Mouse (Mus musculus) forebrain, postnatal 0 days (tissue): ENCODE results near the gene Tial1. TPM values are rescaled to one million over a fixed set of nuclear protein-coding genes. Genes with fewer than 3 reads are reported as not detected.

ENCODE experiments used
- ATAC-seq: fragments of 200-750 bp; cut with Nextera tagmentation; 2 replicates; pipeline ENCODE4 v1.8.0; 2017; ENCODE audit warnings: mild to moderate bottlenecking, moderate library complexity
- DNase-seq: peaks from one replicate; pipeline ENCODE4 v3.0.0-alpha.2; 2015
- H3K27ac ChIP-seq: fragments of 300-500 bp; sonication (generic); 2 replicates; pipeline ENCODE4 v1.5.1; 2014; ENCODE audit warnings: low read depth, mild to moderate bottlenecking, antibody characterized with exemption, low read length, moderate library complexity, mixed read lengths
- H3K27me3 ChIP-seq: fragments of 300-500 bp; sonication (generic); 2 replicates; pipeline ENCODE4 v1.6.1; 2014; ENCODE audit warnings: mild to moderate bottlenecking, low read length, mixed read lengths; ENCODE audit not compliant: insufficient read depth
- H3K36me3 ChIP-seq: fragments of 300-500 bp; sonication (generic); 2 replicates; pipeline ENCODE4 v1.6.1; 2014; ENCODE audit warnings: mild to moderate bottlenecking, moderate library complexity; ENCODE audit not compliant: insufficient read depth
- H3K4me1 ChIP-seq: fragments of 300-500 bp; sonication (generic); 2 replicates; pipeline ENCODE4 v1.6.1; 2014; ENCODE audit warnings: antibody characterized with exemption; ENCODE audit not compliant: insufficient read depth
- H3K4me2 ChIP-seq: fragments of 300-500 bp; sonication (generic); 2 replicates; pipeline ENCODE4 v1.6.1; 2014; ENCODE audit warnings: low read depth, mild to moderate bottlenecking, moderate library complexity
- H3K4me3 ChIP-seq: fragments of 300-500 bp; sonication (generic); 2 replicates; pipeline ENCODE4 v1.5.1; 2014; ENCODE audit warnings: low read depth, low read length, mixed read lengths
- H3K9ac ChIP-seq: fragments of 300-500 bp; sonication (generic); 2 replicates; pipeline ENCODE4 v1.6.1; 2014; ENCODE audit warnings: mild to moderate bottlenecking
- H3K9me3 ChIP-seq: fragments of 300-500 bp; sonication (generic); 2 replicates; pipeline ENCODE4 v1.6.1; 2016; ENCODE audit warnings: low read length
- CTCF ChIP-seq: sonication (generic); IDR thresholded peaks from 2 replicates; pipeline ENCODE4 v1.5.1; 2016; ENCODE audit warnings: antibody characterized with exemption, control low read depth, low read depth
- WGBS: fragments of 180-500 bp; shearing (Covaris S2); extraction: QIAGEN DNeasy Blood & Tissue Kit; methylation state at CpG from one replicate; pipeline ENCODE4 v1.1.7; 2014; 5-methylcytosine and 5-hydroxymethylcytosine counted together
- polyA plus RNA-seq: library from polyadenylated mRNA; unstranded; fragments of >200 nt; fragmentation: Nextera tagmentation; extraction: Ambion mirVana; gene quantifications from 2 replicates; pipeline ENCODE4 v1.2.1, GENCODE M21; 2015
- total RNA-seq: library from RNA; depleted of rRNA; stranded (reverse); fragments of >200 nt; gene quantifications from 2 replicates; pipeline ENCODE4 v1.2.3, GENCODE M21; 2014

Gene Tial1
- total and polyA plus RNA-seq, 2 experiments from 2014 or later: 22.5 to 76.7 TPM

- Histone ChIP-seq H3K27ac (no peak overlapping the region), H3K4me2 (peak overlapping the region; percentile 94), H3K27me3 (peaks cover 40% of the 10 kb centered on the region), H3K36me3 (no peaks in the 10 kb centered on the region), H3K4me3 (peak overlapping the region; percentile 70), H3K4me1 (0 out of 2 replicates have a peak, but pooled peaks cover 3% of the 10 kb centered on the region), H3K9me3 (no peaks in the 10 kb centered on the region), H3K9ac (peak overlapping the region; percentile 56)
- peak; percentile 38 for DNase-seq
- 2% methylated on average over 31 of the region's 32 CpGs for WGBS
- ATAC-seq: peak; percentile 60; the same call in 1 of the 2 replicates
- TF ChIP-seq CTCF: no peak
These were observed 44.1 kb downstream of the Tial1 start for GRCm38 (mm10) chr7:128417226-128417929.

- no peak overlapping the region for H3K9ac ChIP-seq
- H3K4me1 ChIP-seq: 0 out of 2 replicates have a peak, but pooled peaks cover 3% of the 10 kb centered on the region
- H3K36me3 ChIP-seq: no peaks in the 10 kb centered on the region
- 57% methylated on average over 6 of the region's 6 CpGs for WGBS
- H3K9me3 ChIP-seq: no peaks in the 10 kb centered on the region
- H3K4me3 ChIP-seq: peak overlapping the region; percentile 70
- no peak overlapping the region for H3K27ac ChIP-seq
- peaks cover 40% of the 10 kb centered on the region for H3K27me3 ChIP-seq
- no peak for ATAC-seq
- no peak for TF ChIP-seq CTCF
- peak overlapping the region; percentile 94; the same call in 1 of the 2 replicates for H3K4me2 ChIP-seq
- DNase-seq: no peak
These were observed 44.9 kb downstream of the Tial1 start for GRCm38 (mm10) chr7:128416664-128417063.

- ATAC-seq: no peak
- TF ChIP-seq CTCF: no peak
- Histone ChIP-seq H3K27ac (no peak overlapping the region), H3K4me3 (no peak overlapping the region), H3K27me3 (peaks cover 25% of the 10 kb centered on the region), H3K9me3 (no peaks in the 10 kb centered on the region), H3K4me2 (no peak overlapping the region), H3K4me1 (0 out of 2 replicates have a peak, but pooled peaks cover 3% of the 10 kb centered on the region), H3K9ac (no peak overlapping the region), H3K36me3 (no peaks in the 10 kb centered on the region)
- WGBS: 62% methylated on average over 8 of the region's 8 CpGs
- no peak for DNase-seq
These were observed 47.1 kb downstream of the Tial1 start for GRCm38 (mm10) chr7:128414433-128414832.

GRCm38 (mm10) chr7:128412071-128412833 lies 49.3 kb downstream of the Tial1 start:
- DNase-seq: no peak
- Histone ChIP-seq H3K27me3 (peaks cover 16% of the 10 kb centered on the region), H3K4me2 (no peak overlapping the region), H3K27ac (no peak overlapping the region), H3K4me1 (no peaks in the 10 kb centered on the region), H3K9ac (no peak overlapping the region), H3K4me3 (no peak overlapping the region), H3K9me3 (no peaks in the 10 kb centered on the region), H3K36me3 (no peaks in the 10 kb centered on the region)
- ATAC-seq: no peak
- no peak for TF ChIP-seq CTCF
- WGBS: 68% methylated on average over 10 of the region's 10 CpGs

DNA sequence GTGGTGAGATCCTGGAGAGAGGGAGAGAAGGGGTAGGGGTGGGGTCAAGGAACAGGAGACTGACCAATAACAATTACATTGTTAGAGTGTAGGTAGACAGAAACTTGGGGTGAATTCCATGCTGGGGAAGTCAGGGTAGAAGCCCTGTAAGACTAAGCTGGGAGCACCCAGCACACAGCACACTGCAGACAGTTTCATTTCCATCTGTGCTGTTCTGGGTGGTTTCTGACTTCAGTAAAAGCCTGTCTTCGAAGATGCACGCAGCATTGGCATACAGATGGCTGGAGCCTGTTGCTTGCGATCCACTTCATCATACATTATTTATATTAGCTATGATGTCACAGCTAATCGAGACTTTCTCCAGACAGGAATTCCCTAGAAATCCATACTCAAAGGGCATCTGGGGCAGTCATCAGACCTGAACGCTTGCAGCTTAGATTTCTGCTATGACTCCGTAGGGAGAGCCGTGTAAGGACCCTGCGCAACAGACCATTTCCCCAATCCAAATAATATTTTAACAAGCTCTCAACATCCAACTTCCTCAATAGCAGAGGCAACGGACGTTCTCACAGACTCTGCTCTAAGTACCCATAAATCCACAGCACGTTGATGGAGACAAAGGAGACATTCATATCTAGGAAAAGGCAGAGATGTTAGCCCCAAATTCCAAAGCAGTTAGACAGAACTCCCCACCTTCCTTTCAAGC lies 50.7 kb downstream of the Tial1 start:
- no peak overlapping the region for H3K4me2 ChIP-seq
- 73% methylated on average over 11 of the region's 11 CpGs for WGBS
- TF ChIP-seq CTCF: no peak
- no peaks in the 10 kb centered on the region for H3K9me3 ChIP-seq
- H3K36me3 ChIP-seq: no peaks in the 10 kb centered on the region
- H3K9ac ChIP-seq: no peak overlapping the region
- ATAC-seq: no peak
- no peaks in the 10 kb centered on the region for H3K4me1 ChIP-seq
- no peak for DNase-seq
- H3K27ac ChIP-seq: no peak overlapping the region
- H3K4me3 ChIP-seq: no peak overlapping the region
- H3K27me3 ChIP-seq: peaks cover 8% of the 10 kb centered on the region; the same call in 1 of the 2 replicates

DNA sequence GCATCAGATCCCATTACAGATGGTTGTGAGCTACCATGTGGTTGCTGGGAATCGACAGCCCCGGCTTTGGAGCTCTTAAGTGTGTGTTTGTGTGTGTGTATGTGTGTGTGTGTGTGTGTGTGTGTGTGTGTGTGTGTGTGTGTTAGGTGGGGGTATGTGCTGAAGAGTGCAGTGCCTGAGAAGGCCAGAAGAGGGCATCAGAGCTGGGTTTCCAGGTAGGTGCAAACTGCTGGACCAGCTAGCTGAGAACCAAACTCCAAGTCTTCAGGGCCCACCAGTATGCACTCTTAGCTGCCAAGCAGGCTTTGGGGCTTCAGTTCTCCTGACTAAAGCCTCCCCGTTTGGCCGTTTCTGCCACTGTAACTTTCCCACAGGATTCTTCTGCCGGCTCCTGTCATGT lies 53.3 kb downstream of the Tial1 start:
- no peak overlapping the region for H3K4me2 ChIP-seq
- H3K9ac ChIP-seq: no peak overlapping the region

More for the DNA sequence above, 53.3 kb downstream of the Tial1 start:
- TF ChIP-seq CTCF: peak; percentile 36
- H3K27ac ChIP-seq: no peak overlapping the region
- H3K27me3 ChIP-seq: no peaks in the 10 kb centered on the region
- no peak for ATAC-seq
- H3K36me3 ChIP-seq: no peaks in the 10 kb centered on the region
- 97% methylated on average over 5 of the region's 5 CpGs for WGBS
- H3K9me3 ChIP-seq: no peaks in the 10 kb centered on the region
- no peaks in the 10 kb centered on the region for H3K4me1 ChIP-seq
- H3K4me3 ChIP-seq: no peak overlapping the region
- no peak for DNase-seq
